Mouse (Mus musculus) heart, embryonic 16.5 days (tissue): ENCODE data around the gene Rnf144a. TPM values are rescaled to one million over a fixed set of nuclear protein-coding genes. Genes with fewer than 3 reads are reported as not detected.

Experiments
- ATAC-seq: fragments of 200-750 bp; cut with Nextera tagmentation; replicated peaks from 2 replicates; pipeline ENCODE4 v1.8.0; 2017; ENCODE audit warnings: moderate number of reproducible peaks; ENCODE audit not compliant: insufficient read depth, low FRiP score; ENCODE audit errors: extremely low read depth
- H3K27ac ChIP-seq: fragments of 300-500 bp; sonication (generic); 2 replicates; pipeline ENCODE4 v1.5.1; 2014; ENCODE audit warnings: mild to moderate bottlenecking, low read length, control low read depth, moderate library complexity
- H3K27me3 ChIP-seq: fragments of 300-500 bp; sonication (generic); 2 replicates; pipeline ENCODE4 v1.6.1; 2014; ENCODE audit warnings: low read length, mixed read lengths; ENCODE audit not compliant: control insufficient read depth, insufficient read depth
- H3K36me3 ChIP-seq: fragments of 300-500 bp; sonication (generic); 2 replicates; pipeline ENCODE4 v1.6.1; 2014; ENCODE audit not compliant: control insufficient read depth, insufficient read depth
- H3K4me1 ChIP-seq: fragments of 300-500 bp; sonication (generic); 2 replicates; pipeline ENCODE4 v1.6.1; 2014; ENCODE audit warnings: low read length, mixed read lengths; ENCODE audit not compliant: control insufficient read depth, insufficient read depth
- H3K4me2 ChIP-seq: fragments of 300-500 bp; sonication (generic); 2 replicates; pipeline ENCODE4 v1.6.1; 2014; ENCODE audit warnings: low read depth, mild to moderate bottlenecking, control low read depth, low read length
- H3K4me3 ChIP-seq: fragments of 300-500 bp; sonication (generic); 2 replicates; pipeline ENCODE4 v1.5.1; 2014; ENCODE audit warnings: mild to moderate bottlenecking, control low read depth, low read length
- H3K9ac ChIP-seq: fragments of 300-500 bp; sonication (generic); 2 replicates; pipeline ENCODE4 v1.6.1; 2014; ENCODE audit warnings: low read length, control low read depth
- H3K9me3 ChIP-seq: fragments of 300-500 bp; sonication (generic); replicated peaks from 2 replicates; pipeline ENCODE4 v1.6.1; 2016; ENCODE audit warnings: low read length; ENCODE audit not compliant: control insufficient read depth
- WGBS: fragments of 180-500 bp; shearing (Covaris S2); extraction: QIAGEN DNeasy Blood & Tissue Kit; methylation state at CpG from one replicate; pipeline ENCODE4 v1.1.7; 2014; 5-methylcytosine and 5-hydroxymethylcytosine counted together
- polyA plus RNA-seq: library from polyadenylated mRNA; unstranded; fragments of >200 nt; fragmentation: Nextera tagmentation; extraction: Ambion mirVana; gene quantifications from 2 replicates; pipeline ENCODE4 v1.2.1, GENCODE M21; 2015

The Rnf144a gene
- polyA plus RNA-seq, 1 experiment from 2014 or later: 12.1 TPM

DNA sequence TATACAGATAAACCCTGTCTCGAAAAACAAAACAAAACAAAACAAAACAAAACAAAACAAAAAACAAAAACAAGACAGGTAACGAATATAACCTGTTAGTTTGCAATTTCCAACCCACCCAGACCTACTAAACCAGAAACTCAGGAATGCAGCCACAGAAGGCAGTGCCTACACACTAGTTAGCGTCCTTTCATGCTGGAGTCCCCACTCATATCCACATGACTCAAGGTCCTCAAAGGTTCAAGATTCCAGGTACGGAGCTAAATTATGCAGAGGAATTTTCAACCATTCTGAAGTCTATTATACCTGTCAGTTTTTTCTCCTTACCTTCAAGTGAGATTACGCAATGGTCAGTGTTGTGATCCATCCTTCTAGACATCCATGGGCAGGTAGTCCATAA, 70.6 kb downstream of the Rnf144a start:
- Histone ChIP-seq H3K27ac (no peak overlapping the region), H3K4me3 (no peak overlapping the region), H3K36me3 (no peaks in the 10 kb centered on the region), H3K4me2 (no peak overlapping the region), H3K27me3 (no peaks in the 10 kb centered on the region), H3K4me1 (0 out of 2 replicates have a peak, but pooled peaks cover 3% of the 10 kb centered on the region), H3K9me3 (no peaks in the 10 kb centered on the region), H3K9ac (no peak overlapping the region)
- ATAC-seq: no peak
- WGBS: 84% methylated on average over 5 of the region's 5 CpGs

DNA sequence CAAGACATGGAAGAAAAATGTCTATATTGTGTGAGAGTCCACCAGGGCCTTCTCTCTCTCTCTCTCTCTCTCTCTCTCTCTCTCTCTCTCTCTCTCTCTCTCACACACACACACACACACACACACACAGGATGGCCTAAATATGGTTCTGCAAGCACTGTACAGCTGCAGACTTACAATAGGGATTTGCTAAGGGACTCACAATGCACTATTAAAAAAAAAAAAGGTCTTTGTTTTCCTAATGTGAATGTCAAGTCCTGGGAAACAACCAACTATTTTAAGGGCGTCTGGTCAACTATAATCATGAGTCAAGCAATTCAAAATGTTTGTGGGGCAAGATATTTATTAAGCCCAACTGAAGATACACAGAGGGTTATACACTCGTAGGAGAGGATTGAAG, 71.9 kb downstream of the Rnf144a start:
- H3K4me3 ChIP-seq: no peak overlapping the region
- 62% methylated on average over 2 of the region's 2 CpGs for WGBS
- no peak overlapping the region for H3K9ac ChIP-seq
- peak overlapping the region; percentile 72 for H3K27ac ChIP-seq
- H3K36me3 ChIP-seq: no peaks in the 10 kb centered on the region
- ATAC-seq: no peak
- no peaks in the 10 kb centered on the region for H3K27me3 ChIP-seq
- H3K4me2 ChIP-seq: no peak overlapping the region
- 0 out of 2 replicates have a peak, but pooled peaks cover 3% of the 10 kb centered on the region for H3K4me1 ChIP-seq
- H3K9me3 ChIP-seq: no peaks in the 10 kb centered on the region

DNA sequence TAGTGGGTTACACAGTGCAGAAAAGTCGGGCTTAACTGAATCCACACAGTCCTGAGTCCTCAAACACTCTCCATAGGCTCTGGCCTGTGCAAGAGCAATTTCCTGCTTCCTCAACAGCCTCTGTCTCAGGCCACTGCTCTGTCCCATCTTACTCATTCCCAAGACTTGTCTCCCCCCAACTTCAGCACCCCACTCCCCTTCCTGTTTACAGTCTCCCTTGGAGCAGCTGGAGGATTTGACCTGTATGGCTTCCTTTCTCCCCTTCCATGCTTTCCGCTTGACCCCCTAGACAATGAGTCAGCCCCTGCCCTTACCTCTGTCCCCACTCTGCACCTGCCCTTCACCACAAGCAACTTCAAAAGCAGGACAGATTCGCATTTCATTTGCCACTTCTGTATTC, 72.4 kb downstream of the Rnf144a start:
- Histone ChIP-seq H3K27me3 (no peaks in the 10 kb centered on the region), H3K4me2 (no peak overlapping the region), H3K4me1 (0 out of 2 replicates have a peak, but pooled peaks cover 3% of the 10 kb centered on the region), H3K9ac (no peak overlapping the region), H3K36me3 (no peaks in the 10 kb centered on the region), H3K4me3 (no peak overlapping the region), H3K9me3 (no peaks in the 10 kb centered on the region), H3K27ac (peak overlapping the region; percentile 72)
- ATAC-seq: peak; percentile 58
- WGBS: 64% methylated on average over 3 of the region's 3 CpGs

GRCm38 (mm10) chr12:26342086-26342485, 73.0 kb downstream of the Rnf144a start:
- Histone ChIP-seq H3K4me1 (0 out of 2 replicates have a peak, but pooled peaks cover 3% of the 10 kb centered on the region), H3K27me3 (no peaks in the 10 kb centered on the region), H3K9ac (no peak overlapping the region), H3K4me3 (no peak overlapping the region), H3K36me3 (no peaks in the 10 kb centered on the region), H3K27ac (peak overlapping the region; percentile 72), H3K4me2 (no peak overlapping the region), H3K9me3 (no peaks in the 10 kb centered on the region)
- 43% methylated on average over 4 of the region's 4 CpGs for WGBS
- ATAC-seq: no peak

- Histone ChIP-seq H3K9me3 (no peaks in the 10 kb centered on the region), H3K27me3 (no peaks in the 10 kb centered on the region), H3K4me2 (no peak overlapping the region), H3K36me3 (no peaks in the 10 kb centered on the region), H3K27ac (no peak overlapping the region), H3K9ac (no peak overlapping the region), H3K4me3 (no peak overlapping the region), H3K4me1 (0 out of 2 replicates have a peak, but pooled peaks cover 3% of the 10 kb centered on the region)
- ATAC-seq: no peak
- 62% methylated on average over 4 of the region's 4 CpGs for WGBS
Observed at GRCm38 (mm10) chr12:26340621-26341020, 74.4 kb downstream of the Rnf144a start.

- Histone ChIP-seq H3K4me2 (no peak overlapping the region), H3K9me3 (no peaks in the 10 kb centered on the region), H3K27me3 (no peaks in the 10 kb centered on the region), H3K9ac (no peak overlapping the region), H3K36me3 (no peaks in the 10 kb centered on the region), H3K27ac (no peak overlapping the region), H3K4me3 (no peak overlapping the region), H3K4me1 (0 out of 2 replicates have a peak, but pooled peaks cover 3% of the 10 kb centered on the region)
- no peak for ATAC-seq
Observed at GRCm38 (mm10) chr12:26339886-26340285, 75.2 kb downstream of the Rnf144a start.

- H3K27me3 ChIP-seq: no peaks in the 10 kb centered on the region
- no peaks in the 10 kb centered on the region for H3K36me3 ChIP-seq
- H3K4me2 ChIP-seq: no peak overlapping the region
- 95% methylated on average over 8 of the region's 8 CpGs for WGBS
- no peak for ATAC-seq
- H3K27ac ChIP-seq: no peak overlapping the region
- H3K9me3 ChIP-seq: no peaks in the 10 kb centered on the region
- H3K4me3 ChIP-seq: no peak overlapping the region
- no peak overlapping the region for H3K9ac ChIP-seq
- H3K4me1 ChIP-seq: 0 out of 2 replicates have a peak, but pooled peaks cover 3% of the 10 kb centered on the region
Observed at GRCm38 (mm10) chr12:26339181-26339580, 75.9 kb downstream of the Rnf144a start.

DNA sequence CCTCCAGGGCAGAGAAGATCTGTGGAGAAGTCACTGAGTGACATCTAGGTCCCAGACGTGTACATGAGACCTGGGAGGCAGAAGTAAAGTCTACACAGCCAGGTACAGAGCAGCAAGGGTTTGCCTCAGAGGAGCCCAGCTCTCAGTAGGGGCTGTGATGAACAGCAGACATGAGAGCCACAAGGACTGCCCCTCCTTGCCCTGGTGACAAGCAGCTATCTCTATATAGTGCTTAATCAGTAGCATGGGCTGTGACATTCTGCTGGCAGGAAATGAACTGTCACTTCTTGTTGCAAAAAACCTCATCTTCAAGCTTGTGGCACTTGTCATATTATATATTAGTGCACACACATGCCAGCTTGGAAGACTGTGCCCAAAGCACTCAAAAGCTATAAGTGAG, 81.4 kb downstream of the Rnf144a start:
- H3K4me1 ChIP-seq: peaks cover 3% of the 10 kb centered on the region; the same call in 1 of the 2 replicates

DNA sequence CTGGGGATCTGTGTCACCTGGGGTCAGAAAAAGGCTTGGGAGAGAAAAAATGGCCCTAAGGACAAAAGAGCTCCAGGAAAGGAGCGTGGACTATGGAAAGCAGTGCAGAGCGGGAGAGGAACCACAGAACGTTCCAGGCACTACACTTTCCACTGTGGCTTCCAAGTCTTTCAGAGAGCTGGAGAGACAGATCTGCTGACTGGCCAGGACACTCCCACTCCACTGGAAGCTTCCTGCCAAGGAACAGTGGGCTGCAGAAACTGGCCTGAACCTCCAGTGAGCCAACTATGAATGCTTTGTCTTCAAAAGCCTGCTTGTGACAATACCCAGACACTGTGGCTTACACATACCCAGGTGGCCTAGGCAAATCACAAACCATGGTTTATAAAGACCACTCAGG, 84.0 kb downstream of the Rnf144a start:
- Histone ChIP-seq H3K9ac (no peak overlapping the region), H3K27ac (peak overlapping the region; percentile 56), H3K36me3 (no peaks in the 10 kb centered on the region), H3K4me1 (peaks cover 3% of the 10 kb centered on the region; the same call in 1 of the 2 replicates), H3K9me3 (no peaks in the 10 kb centered on the region), H3K27me3 (no peaks in the 10 kb centered on the region), H3K4me3 (no peak overlapping the region), H3K4me2 (no peak overlapping the region)
- WGBS: 45% methylated on average over 3 of the region's 3 CpGs
- peak; percentile 79 for ATAC-seq

More for the DNA sequence above, 81.4 kb downstream of the Rnf144a start:
- H3K36me3 ChIP-seq: no peaks in the 10 kb centered on the region
- no peak overlapping the region for H3K27ac ChIP-seq
- H3K9me3 ChIP-seq: no peaks in the 10 kb centered on the region
- no peak overlapping the region for H3K4me3 ChIP-seq
- H3K4me2 ChIP-seq: no peak overlapping the region
- no peak overlapping the region for H3K9ac ChIP-seq
- WGBS: 64% methylated on average over 1 of the region's 1 CpGs
- H3K27me3 ChIP-seq: no peaks in the 10 kb centered on the region
- ATAC-seq: no peak
